Mouse (Mus musculus) urinary bladder, postnatal 14 days (tissue): ENCODE results near the gene Adgrf3.
"Not testable (repeated sequence)": the region's sequence is repeated elsewhere in the genome, so short reads cannot be mapped to it uniquely, and the experiment has no call there.

Experiments
- DNase-seq: peaks from one replicate; pipeline ENCODE4 v3.0.0; 2021; ENCODE audit warnings: low spot score

Adgrf3 gene

DNA sequence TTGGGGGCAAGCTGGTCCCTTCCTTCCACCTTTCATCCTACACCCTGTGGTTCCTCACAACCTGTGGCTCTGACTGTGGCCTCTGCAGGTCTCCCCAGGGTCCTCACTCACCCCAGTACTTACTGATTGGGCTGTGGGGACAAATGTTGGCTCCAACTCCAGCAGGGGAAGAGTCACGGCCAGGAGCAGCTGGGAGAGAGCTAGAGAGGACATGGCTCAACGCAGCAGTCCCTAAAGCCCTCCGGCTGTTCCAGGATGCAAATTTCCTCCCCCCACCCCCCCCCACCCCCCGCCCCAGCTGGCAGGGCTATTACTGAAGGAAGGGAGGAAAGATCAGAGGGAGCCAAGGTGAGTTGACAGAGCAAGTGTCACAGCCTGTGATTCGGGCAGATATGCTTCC lies at the start of gene Adgrf3:
TSS of gene Adgrf3 (minus strand) at position 230 of the 400 bp plus-strand sequence.
- no peak for DNase-seq

DNA sequence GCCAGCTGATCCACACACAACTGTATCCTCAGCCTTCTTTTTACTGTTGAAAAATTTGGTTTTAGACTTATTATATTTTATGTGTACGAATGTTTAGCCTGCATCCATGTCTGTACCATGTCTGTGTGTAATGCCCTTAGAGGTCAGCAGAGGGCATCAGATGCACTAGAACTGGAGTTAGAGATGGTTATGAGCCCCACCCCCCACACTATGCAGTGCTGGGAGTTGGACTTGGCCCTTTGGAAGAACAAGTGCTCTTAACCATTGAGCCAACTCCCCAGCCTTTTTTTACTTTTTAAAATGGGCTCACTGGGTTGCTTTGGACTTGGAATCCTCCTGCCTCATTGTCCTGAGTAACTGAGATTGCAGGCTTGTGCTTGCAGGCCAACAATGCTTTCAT lies 42.1 kb upstream of the Adgrf3 start:
- no peak for DNase-seq

DNA sequence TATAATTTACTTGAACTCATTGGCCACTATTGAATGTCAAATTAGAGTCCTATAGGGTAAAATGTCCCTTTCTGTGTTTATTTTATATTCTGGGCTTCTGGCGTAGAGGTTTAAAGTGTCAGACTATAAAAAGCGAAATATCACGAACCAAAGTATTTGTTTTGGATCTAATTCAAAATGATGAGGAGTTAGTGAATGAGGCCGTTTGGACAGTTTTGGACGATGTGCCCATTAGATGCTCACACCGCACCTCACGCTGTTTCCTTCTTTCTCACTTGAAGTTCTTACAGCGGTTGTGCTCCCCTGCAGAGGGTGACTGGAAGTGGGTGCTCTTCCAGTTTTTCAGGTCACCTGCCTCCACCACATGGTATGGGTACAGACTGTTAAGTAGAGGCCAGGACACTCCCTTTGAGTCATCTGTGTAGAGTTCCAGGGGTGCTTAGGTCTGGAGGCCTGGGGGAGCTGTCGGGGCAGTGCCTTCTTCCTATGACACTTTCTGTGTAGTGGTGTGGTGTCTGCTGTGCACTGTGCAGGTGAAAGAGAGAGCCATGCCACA lies 40.4 kb upstream of the Adgrf3 start:
- peak; percentile 16 for DNase-seq

DNA sequence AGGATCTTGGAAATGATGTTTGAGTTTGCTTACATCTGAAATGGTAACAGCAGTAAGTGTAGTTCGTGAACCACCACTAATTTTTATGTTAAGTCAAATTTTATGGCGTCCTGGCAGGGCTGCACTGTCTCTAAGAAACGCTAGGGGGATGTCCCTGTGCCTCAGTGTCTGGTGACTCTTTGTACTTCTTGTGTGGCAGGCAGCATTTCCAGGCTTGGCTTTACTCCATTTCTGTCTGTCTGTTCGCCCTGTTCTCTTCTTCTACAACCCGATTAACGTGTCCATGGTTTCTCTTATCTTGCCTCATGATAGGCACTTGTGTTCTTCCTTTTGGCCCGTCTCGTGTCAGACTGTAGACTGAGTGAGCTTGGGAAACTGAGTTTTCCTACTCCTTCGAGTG lies 38.2 kb upstream of the Adgrf3 start:
- DNase-seq: no peak

DNA sequence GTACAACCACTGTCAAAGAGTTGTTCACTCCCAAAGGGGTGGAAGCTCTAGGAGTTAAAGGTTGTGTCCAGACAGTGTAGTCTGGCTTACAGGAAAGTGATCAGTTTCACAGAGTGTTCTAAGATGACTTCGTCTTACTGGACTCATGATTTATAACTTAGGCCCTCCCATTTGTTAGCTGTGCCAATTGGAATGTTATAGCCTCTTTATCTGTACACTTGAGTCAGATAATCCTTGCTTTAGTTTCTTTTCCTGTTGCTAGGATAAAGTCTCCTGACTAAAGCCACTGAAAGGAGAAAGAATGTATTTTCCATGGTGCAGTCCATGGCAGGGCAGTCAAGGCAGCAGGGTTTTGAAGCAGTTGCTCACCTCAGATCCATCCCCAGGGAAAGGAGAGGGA lies 36.9 kb upstream of the Adgrf3 start:
- peak; percentile 22 for DNase-seq

DNA sequence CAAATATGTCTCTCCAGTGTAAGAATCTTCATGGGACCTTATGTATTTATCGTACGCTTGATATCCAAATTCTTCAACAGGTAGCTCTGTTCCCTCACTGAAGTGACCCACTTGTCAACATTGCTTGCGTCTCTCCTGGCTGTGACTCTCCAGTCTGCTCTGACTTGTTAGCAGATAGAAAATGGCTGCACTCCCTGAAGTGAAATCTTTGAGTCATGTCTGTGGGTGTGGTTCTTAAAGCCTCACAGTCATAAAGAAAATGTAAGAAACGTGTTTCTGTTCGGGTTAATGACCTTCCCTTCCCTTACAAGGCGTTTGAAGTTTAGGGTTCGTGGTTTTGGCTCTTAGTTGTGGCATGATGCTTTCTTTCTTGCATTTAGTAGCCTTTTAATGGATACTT lies 35.0 kb upstream of the Adgrf3 start:
- DNase-seq: no peak

DNA sequence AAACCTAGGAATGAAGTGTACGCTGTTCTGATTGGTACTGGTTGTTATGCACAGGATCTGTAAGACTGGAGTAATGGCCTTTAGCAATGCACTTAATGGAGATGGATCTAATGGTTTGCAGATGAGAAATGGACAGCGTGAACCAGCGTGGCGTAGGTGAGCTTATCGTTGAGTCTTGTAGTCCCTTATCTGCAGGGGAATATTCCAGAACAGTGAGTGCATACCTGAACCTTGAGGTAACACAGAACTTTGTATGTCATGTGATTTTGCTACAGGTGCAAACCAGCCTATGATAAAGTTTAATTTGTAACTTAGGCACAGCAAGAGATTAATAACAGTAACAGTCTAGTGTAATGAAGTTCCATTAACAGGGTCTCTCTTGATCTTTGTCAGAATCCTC lies 33.0 kb upstream of the Adgrf3 start:
- DNase-seq: no peak

DNA sequence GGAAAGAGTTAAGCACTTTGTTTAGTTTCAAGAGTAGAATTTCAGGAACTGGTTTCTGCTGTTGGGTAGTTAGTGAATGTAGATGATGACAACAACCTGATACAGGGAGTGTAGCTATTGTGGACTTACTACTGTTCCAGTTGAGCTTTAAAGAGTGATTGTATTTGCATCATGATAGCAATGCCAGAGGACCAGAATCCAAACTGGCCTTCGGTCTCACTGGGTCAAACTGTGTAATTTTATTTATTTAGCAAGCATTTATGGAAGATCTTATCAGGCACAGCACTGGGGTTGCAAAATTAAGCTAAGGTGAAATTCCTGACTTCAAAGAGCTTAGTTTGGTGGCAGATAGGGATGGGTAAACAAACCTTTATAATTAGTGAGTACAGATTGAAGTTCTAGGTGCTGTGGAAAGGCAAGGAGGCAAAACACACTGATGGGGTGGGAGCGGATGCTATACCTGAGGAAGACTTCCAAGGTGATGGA lies 30.2 kb upstream of the Adgrf3 start:
- DNase-seq: no peak

DNA sequence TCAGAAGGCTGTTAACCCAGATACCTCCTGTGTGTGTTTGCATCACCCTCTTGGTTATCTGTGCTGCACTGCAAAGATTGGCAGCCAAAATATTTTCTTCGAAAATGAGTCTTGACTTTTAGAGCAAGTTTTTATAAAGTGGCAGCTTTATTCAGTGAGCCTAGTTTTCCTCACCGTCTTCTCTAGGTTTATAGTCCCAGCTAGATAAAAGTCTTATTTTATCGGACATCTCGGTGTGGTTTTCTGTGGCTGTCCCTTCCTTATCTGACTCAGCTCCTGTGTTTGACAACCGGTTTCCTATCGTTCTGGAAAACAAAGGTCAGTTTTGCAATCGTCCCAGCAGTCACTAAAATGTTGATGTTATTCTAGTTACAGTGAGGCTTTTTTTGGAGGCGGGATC lies 28.5 kb upstream of the Adgrf3 start:
- no peak for DNase-seq

DNA sequence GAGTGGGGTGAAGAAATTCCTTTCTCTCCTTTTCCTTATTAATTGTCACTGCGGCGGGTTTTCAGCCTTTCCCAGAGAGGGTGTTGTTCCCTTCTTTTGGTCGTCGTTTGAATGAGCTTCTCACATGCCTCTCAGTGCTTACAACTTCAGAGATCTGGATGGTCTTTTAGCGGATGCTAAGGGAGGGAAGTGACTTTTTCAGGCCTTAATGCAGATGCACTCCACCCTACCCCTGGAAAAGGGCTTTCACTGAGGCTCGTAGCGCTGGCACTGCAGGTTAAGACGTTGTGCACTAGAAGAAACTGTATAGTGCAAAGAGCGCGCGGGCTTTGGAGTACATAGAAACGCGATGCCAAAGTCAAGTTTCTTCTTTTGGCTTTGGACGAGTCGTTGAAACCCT lies 27.5 kb upstream of the Adgrf3 start:
- no peak for DNase-seq

DNA sequence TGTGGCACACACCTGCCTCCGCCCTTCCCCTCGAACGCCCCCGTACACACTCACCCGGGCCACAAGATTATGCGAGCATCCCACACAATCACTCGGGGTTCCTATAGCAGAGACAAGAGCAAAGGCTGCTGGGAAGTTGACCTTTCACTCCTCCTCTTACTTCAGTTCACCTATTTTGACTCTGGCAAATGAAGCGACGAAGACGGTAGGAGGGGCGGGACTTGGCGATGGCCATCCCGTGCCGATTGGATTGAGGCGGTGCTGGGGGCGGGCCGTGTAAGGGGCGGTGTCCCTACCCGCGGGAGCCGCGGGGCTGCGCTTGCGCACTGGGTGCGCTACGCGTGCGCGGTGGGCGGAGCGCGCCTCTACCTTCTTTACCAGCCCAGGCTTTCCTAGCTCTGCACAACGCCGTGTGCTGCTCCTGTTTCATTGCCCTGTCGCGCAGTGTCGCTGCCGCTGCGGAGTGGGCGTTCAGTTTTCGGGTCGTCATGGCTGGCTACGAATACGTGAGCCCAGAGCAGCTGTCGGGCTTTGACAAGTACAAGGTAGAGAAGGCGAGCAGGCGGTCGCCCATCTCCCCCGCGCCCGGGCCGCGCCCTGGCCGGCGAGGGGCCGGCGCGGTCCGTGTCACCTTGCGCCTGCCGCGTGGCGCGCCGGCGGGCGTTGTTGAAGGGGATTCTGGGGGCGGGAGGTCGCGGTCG lies 26.9 kb upstream of the Adgrf3 start, which contains the start of gene Selenoi:
TSS of gene Selenoi (plus strand) at position 311 of the 701 bp plus-strand sequence.
- DNase-seq: peak; percentile 99

DNA sequence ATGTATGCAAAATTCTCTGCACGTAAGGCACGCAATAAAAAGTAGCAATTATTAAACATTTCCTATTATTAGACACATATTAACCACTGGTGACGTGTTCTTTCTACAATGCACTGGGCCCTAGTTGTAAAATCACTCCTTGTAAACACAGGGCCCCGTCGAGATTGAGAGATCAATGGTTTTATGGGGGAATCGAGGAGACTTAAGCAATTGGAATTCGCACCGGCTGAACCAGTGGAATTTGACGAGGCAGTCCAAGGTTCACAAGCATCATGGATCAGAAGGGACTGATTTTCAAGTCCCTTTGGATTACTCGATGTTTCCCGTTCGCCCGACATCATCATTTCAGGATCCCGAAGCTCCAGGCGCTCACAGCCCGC lies 26.4 kb upstream of the Adgrf3 start:
- no peak for DNase-seq

DNA sequence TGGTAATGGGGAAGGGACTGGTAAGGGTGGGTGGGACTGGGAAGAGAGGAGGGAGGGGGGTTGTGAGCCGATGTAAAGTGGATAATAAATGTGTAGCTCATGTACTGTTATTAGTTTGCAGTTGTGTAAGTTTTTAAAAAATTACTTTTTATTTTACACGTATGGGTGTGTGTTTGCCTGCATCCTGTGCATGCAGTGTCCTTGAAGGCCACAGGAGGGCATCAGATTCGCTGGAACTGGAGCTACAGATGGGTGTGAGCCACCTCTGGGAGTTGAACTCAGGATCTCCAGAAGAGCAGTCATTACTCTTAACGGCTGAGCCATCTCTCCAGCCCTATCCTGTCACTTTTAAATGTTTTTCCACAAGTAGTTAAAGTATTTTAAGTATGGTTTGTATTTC lies 25.4 kb upstream of the Adgrf3 start:
- peak; percentile 20 for DNase-seq

DNA sequence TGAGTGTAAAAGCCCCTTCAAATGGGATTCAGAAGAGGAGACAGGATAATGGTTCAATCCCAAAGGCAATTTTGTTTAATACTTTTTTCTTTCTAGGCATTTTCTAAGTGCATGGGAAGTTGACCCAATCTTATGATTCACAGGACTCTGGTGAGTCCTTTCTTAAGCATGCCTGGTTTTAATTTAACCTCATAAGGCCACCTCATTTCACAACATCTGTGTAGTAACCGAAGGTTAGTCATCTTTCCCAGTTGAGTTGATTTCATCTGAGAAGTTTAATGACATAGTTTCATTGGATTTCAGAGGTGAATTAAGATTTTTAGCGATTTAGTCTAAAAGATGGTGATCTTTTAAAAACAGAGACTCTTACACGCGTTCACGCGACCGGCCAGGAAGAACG lies 17.2 kb upstream of the Adgrf3 start:
- DNase-seq: no peak

DNA sequence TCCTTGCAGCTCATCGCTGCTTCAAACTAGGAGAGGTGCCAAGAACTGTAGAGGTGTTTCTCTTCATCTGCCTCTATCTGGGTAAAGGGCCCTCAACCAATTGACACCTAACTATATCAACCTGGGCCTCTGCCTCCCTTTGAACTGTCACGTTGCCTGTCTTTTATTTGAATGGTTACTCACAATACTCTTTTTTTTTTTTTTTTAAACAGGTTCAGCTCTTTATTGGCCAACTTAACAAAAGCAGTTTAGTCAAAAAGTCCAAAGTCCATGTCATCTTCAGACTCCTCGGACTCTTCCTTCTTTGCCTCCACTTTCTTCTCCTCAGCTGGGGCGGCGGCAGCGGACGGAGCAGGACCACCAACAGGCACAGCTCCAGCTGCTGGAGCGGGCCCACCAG lies 15.1 kb upstream of the Adgrf3 start:
- DNase-seq: no peak

DNA sequence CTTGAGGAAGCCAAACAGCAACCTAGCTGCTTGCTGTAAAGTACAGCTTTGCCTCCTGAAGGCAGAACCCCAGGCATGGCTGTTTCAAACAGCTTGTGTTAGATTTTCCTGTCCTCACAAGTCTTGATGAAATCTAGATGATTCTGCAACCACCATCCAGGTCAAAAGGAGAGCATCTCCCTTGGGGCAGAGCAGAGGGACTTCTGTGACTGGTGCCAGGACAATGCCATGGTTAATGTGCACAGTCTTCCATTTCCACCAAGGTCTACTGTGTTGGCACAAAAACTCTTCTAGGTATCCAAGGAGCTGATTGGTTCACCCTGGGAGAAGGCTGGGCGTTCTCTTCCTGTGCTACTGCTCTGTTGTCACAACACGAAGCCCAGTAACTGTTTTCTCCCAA lies 14.2 kb upstream of the Adgrf3 start:
- DNase-seq: no peak

DNA sequence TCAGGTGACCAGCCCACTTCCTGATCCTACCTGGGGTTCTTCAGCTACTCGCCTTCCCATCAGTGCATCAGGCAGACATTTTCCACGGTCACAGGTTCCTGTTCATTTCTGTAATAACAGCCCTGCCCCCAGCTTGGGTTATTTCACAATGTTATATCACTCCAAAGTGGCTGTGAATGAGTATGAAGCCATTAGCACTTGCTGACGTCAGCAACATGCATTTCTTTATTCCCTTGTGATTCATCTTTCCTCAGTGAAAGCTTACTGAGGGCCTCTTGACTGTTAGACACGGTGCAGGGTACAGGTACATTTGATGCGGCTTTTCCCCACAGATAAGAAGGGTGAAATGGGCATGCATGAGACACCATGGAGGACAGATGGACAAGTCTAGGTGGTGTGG lies 10.4 kb upstream of the Adgrf3 start:
- DNase-seq: no peak

DNA sequence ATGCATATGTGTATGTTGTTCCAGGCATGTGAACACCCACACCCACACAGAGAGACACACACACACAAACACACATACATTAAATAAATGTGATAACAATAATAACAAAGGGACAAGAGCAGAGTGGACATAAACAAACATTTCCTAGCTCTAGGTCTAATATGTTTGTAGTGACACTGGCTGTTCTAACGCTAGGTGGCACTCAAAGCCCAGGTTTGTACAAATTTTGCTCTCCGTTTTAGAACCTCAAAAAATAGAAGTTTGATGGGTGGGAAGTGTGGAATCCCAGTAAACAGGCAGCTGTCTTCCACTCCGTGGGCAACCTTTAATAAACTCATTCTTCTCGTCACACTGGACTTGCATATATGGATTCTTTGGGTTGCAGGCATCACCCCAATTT lies 9.4 kb upstream of the Adgrf3 start:
- DNase-seq: peak; percentile 67

DNA sequence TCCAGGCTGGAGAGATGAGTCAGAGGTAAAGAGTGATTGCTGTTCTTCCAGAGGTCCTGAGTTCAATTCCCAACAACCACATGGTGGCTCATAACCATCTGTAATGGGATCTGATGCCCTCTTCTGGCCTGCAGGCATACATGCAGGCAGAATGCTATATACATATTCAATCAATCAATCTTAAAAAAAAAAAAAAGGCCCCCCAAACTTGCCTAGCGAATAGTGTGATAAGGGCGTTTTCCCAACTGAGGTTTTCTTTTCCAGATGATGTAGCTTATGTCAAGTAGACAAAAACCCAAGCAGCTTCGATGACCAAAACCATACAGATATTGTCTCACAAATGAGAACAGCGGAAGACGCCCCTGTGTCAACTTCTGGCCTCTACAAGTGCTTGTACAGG lies 5.2 kb upstream of the Adgrf3 start:
- not testable (repeated sequence) for DNase-seq

DNA sequence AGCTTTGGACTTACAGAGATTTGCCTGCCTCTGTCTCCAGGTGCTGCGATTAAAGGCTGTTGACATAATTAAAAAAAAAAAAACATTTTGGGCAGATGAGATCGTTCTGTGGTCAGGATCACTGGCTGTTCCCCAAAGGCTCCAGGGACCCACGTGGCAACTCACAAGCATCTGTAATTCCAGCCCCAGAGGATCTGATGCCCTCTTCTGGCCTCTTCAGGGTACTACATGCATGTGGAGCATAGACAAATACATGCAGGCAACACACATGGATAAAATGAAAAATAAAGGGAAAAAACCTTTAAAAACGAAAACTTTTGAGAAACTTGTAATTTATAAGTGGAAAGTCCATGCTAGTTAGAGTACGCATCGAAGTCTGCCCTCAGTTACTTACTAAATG lies 1.8 kb upstream of the Adgrf3 start:
- DNase-seq: no peak

DNA sequence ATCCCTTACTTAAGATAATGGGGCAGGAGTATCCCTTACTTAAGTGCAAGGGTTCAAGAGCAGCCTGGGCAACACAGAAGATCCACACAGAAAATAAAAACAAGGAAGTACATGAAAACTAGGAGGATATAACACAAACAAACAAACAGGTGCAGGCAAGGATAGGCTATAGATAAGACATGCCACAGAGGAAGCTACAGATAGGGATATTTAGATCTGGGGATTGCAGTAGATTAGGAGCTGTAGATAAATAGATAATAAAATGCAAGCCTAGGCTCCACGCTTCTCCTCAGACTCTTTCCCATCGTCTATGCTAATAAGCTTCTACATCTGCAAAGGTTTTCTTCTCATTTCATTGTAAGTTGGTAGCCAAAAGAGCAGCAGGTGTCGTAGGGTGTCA lies 488 bp downstream of the Adgrf3 start:
- DNase-seq: no peak

DNA sequence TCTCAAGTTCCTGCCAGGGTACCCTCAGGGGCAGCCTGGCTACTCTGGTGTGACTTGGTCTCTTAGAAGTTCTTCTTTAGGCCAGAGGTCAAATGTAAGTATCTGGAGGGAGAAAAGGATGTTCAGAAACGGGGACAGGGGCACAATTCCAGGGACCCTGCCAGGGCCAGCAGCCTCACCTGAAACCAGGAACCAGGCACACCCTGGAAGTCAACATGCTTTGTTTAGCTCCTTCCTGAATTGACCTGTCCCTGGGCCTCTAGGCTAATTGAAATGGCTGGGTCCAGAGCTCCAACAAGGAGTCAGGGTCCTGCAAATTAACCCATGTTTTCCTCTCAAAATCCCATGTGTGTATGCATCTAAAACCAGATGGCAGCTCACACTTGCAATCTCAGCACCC lies 1.1 kb downstream of the Adgrf3 start:
- DNase-seq: no peak

DNA sequence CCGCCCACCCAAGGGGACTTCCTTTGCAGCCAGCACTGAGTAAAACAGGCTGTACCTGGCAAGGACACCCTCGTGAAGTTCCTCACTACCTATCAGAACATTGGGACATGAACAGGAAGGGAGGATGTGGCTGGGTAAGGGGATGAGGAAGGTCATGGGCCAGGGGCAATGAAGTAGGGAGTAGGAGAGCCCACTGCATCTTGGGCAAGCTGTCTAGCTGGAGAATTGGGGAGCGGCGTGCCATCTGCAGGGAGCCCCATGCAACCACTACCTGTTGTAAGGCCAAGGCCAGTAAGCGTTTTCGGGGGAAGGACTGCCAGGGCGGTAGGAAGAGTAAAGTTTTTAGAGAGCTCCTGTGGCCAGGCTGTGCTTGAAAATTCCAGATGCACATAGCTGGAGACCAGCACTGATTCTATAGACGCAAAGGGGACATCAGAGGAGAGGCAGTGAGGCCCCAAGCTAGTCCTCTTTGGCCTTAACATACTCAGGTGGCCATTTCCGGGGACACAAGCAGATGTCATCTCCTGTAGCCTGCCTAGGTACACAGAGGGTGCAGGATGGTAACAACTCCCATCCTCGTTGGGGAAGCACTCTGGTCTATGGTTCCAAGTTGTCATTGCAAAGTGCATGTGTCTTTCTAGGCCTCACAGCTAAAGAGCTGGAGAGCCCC lies 2.2 kb downstream of the Adgrf3 start:
- no peak for DNase-seq

DNA sequence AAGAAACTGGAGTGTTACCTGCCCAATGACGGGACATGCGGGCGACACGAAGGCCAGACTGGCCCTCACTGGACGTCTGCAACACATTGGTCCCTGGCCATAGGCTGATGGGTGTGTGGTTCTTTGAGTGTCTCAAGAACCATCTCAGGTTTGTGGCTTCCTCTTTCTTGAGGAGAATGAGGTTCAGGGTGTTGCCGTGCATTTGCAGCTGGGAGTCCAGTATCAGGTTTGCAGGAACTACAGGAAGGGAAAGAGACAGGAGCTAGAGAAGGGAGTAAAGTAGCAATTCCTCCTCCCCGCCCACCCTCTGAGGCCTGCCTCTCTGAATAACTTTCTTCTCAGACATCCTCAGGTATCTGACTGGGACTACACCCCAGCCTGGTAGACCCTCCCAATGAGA lies 3.3 kb downstream of the Adgrf3 start:
- DNase-seq: no peak
